Mouse (Mus musculus): ENCODE measurements at regions not wholly inside any gene's neighbourhood (a gene's known extent, or its start where the extent isn't known, plus 50 kb on each side); places are given as distances from the start of the nearest gene placed in this dataset.

- Histone ChIP-seq H3K4me2 (ENCODE audit: low read depth) (no peak overlapping the region), H3K27me3 (ENCODE audit: insufficient read depth, low read length) (no peaks in the 10 kb centered on the region), H3K9me3 (ENCODE audit: low read length) (no peaks in the 10 kb centered on the region), H3K4me1 (ENCODE audit: insufficient read depth) (no peaks in the 10 kb centered on the region), H3K4me3 (ENCODE audit: low read depth, low read length) (no peak overlapping the region), H3K27ac (ENCODE audit: low read depth, low read length) (no peak overlapping the region), H3K36me3 (ENCODE audit: insufficient read depth) (no peaks in the 10 kb centered on the region), H3K9ac (no peak overlapping the region)
- ATAC-seq: no peak
- WGBS: 69% methylated on average over 2 of the region's 2 CpGs
- no peak for DNase-seq
- no peak for TF ChIP-seq CTCF (IDR thresholded peaks at IDR 0.05; ENCODE audit: low read depth)
These were observed 254.8 kb upstream of the Flrt2 start for GRCm38 (mm10) chr12:95437226-95437625.

GRCm38 (mm10) chr12:95457480-95457879 lies 234.5 kb upstream of the Flrt2 start:
- no peak for TF ChIP-seq CTCF (IDR thresholded peaks at IDR 0.05; ENCODE audit: low read depth)
- H3K4me2 ChIP-seq (ENCODE audit: low read depth): no peak overlapping the region
- H3K27ac ChIP-seq (ENCODE audit: low read depth, low read length): no peak overlapping the region
- 97% methylated on average over 4 of the region's 4 CpGs for WGBS
- no peaks in the 10 kb centered on the region for H3K27me3 ChIP-seq (ENCODE audit: insufficient read depth, low read length)
- H3K36me3 ChIP-seq (ENCODE audit: insufficient read depth): no peaks in the 10 kb centered on the region
- ATAC-seq: no peak
- no peak overlapping the region for H3K9ac ChIP-seq
- no peaks in the 10 kb centered on the region for H3K9me3 ChIP-seq (ENCODE audit: low read length)
- no peak for DNase-seq
- no peaks in the 10 kb centered on the region for H3K4me1 ChIP-seq (ENCODE audit: insufficient read depth)
- H3K4me3 ChIP-seq (ENCODE audit: low read depth, low read length): no peak overlapping the region

- no peaks in the 10 kb centered on the region for H3K9me3 ChIP-seq (ENCODE audit: low read length)
- ATAC-seq: no peak
- no peak for TF ChIP-seq CTCF (IDR thresholded peaks at IDR 0.05; ENCODE audit: low read depth)
- H3K4me1 ChIP-seq (ENCODE audit: insufficient read depth): no peaks in the 10 kb centered on the region
- H3K27ac ChIP-seq (ENCODE audit: low read depth, low read length): no peak overlapping the region
- WGBS: 18% methylated on average over 12 of the region's 12 CpGs
- no peak for DNase-seq
- H3K4me2 ChIP-seq (ENCODE audit: low read depth): no peak overlapping the region
- H3K9ac ChIP-seq: no peak overlapping the region
- no peaks in the 10 kb centered on the region for H3K27me3 ChIP-seq (ENCODE audit: insufficient read depth, low read length)
- no peak overlapping the region for H3K4me3 ChIP-seq (ENCODE audit: low read depth, low read length)
- H3K36me3 ChIP-seq (ENCODE audit: insufficient read depth): no peaks in the 10 kb centered on the region
These were observed 225.2 kb upstream of the Flrt2 start for GRCm38 (mm10) chr12:95466502-95467490.

GRCm38 (mm10) chr12:95469897-95470296 lies 222.1 kb upstream of the Flrt2 start:
- no peak for TF ChIP-seq CTCF (IDR thresholded peaks at IDR 0.05; ENCODE audit: low read depth)
- Histone ChIP-seq H3K27me3 (ENCODE audit: insufficient read depth, low read length) (no peaks in the 10 kb centered on the region), H3K27ac (ENCODE audit: low read depth, low read length) (no peak overlapping the region), H3K4me3 (ENCODE audit: low read depth, low read length) (no peak overlapping the region), H3K4me1 (ENCODE audit: insufficient read depth) (no peaks in the 10 kb centered on the region), H3K9ac (no peak overlapping the region), H3K4me2 (ENCODE audit: low read depth) (no peak overlapping the region), H3K9me3 (ENCODE audit: low read length) (no peaks in the 10 kb centered on the region), H3K36me3 (ENCODE audit: insufficient read depth) (no peaks in the 10 kb centered on the region)
- ATAC-seq: no peak
- no peak for DNase-seq
- WGBS: 65% methylated on average over 6 of the region's 6 CpGs

GRCm38 (mm10) chr12:95486502-95486901 lies 205.5 kb upstream of the Flrt2 start:
- Histone ChIP-seq H3K27ac (ENCODE audit: low read depth, low read length) (no peak overlapping the region), H3K9ac (no peak overlapping the region), H3K4me1 (ENCODE audit: insufficient read depth) (no peaks in the 10 kb centered on the region), H3K36me3 (ENCODE audit: insufficient read depth) (no peaks in the 10 kb centered on the region), H3K4me2 (ENCODE audit: low read depth) (no peak overlapping the region), H3K27me3 (ENCODE audit: insufficient read depth, low read length) (no peaks in the 10 kb centered on the region), H3K9me3 (ENCODE audit: low read length) (no peaks in the 10 kb centered on the region), H3K4me3 (ENCODE audit: low read depth, low read length) (no peak overlapping the region)
- TF ChIP-seq CTCF (IDR thresholded peaks at IDR 0.05; ENCODE audit: low read depth): no peak
- no peak for ATAC-seq
- DNase-seq: no peak

GRCm38 (mm10) chr12:95488371-95488770 lies 203.7 kb upstream of the Flrt2 start:
- H3K9ac ChIP-seq: no peak overlapping the region
- H3K4me2 ChIP-seq (ENCODE audit: low read depth): no peak overlapping the region
- H3K27me3 ChIP-seq (ENCODE audit: insufficient read depth, low read length): no peaks in the 10 kb centered on the region
- no peaks in the 10 kb centered on the region for H3K36me3 ChIP-seq (ENCODE audit: insufficient read depth)
- ATAC-seq (no peak), DNase-seq (no peak)
- no peak overlapping the region for H3K27ac ChIP-seq (ENCODE audit: low read depth, low read length)
- H3K9me3 ChIP-seq (ENCODE audit: low read length): no peaks in the 10 kb centered on the region
- 68% methylated on average over 3 of the region's 3 CpGs for WGBS
- H3K4me1 ChIP-seq (ENCODE audit: insufficient read depth): no peaks in the 10 kb centered on the region
- no peak for TF ChIP-seq CTCF (IDR thresholded peaks at IDR 0.05; ENCODE audit: low read depth)
- no peak overlapping the region for H3K4me3 ChIP-seq (ENCODE audit: low read depth, low read length)

GRCm38 (mm10) chr12:95489374-95489773 lies 202.7 kb upstream of the Flrt2 start:
- Histone ChIP-seq H3K9me3 (ENCODE audit: low read length) (no peaks in the 10 kb centered on the region), H3K27ac (ENCODE audit: low read depth, low read length) (no peak overlapping the region), H3K4me1 (ENCODE audit: insufficient read depth) (no peaks in the 10 kb centered on the region), H3K9ac (no peak overlapping the region), H3K4me2 (ENCODE audit: low read depth) (no peak overlapping the region), H3K4me3 (ENCODE audit: low read depth, low read length) (no peak overlapping the region), H3K27me3 (ENCODE audit: insufficient read depth, low read length) (no peaks in the 10 kb centered on the region), H3K36me3 (ENCODE audit: insufficient read depth) (no peaks in the 10 kb centered on the region)
- no peak for TF ChIP-seq CTCF (IDR thresholded peaks at IDR 0.05; ENCODE audit: low read depth)
- 96% methylated on average over 2 of the region's 2 CpGs for WGBS
- no peak for DNase-seq
- ATAC-seq: no peak
